Mouse (Mus musculus) monocyte, adult 59 days (primary cell): ENCODE measurements around the gene Gm10226. TPM values are rescaled to one million over a fixed set of nuclear protein-coding genes. Genes with fewer than 3 reads are reported as not detected.

Source experiments
- total RNA-seq, 2 experiments: library from RNA; stranded (reverse); gene quantifications; one replicate each; pipeline ENCODE4 v1.2.4; 2023

Gene Gm10226
- 1 to 10 TPM; 3.2 to 7.8 TPM for total RNA-seq

GRCm38 (mm10) chr17:21691560-21691959, at the start of gene Gm10226:
Gene Gm10226 (plus strand): TSS chr17:21691860.

DNA sequence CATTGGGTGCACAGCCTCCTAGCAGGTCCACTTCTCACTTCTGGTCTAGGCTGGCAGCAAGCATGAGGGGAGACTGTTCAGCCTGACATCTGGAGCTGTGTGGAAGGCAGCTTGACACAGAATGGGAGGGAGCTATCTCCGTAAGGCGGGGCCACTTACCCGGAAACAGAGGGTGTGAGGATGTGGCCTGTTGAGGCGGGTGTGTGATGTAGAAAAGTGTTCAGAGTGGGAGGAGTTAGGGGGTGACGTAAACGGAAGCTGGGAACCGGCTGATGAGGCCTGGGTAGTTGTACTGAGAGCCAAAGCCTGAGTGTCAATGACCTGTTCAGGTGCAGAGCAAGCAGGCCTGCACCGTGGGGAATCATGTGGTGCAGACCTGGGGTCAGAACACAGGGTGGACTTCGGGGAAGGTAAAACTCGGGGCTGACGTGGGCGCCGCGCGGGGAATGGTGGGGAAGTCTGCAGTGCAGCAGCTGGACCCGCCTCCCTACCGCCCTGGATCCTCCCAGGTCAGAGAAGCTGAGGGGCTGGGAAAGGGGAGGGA, 41.2 kb upstream of the Gm10226 start, which contains the start of gene Zfp983:
TSS of gene Zfp983 (plus strand) at position 261 of the 544 bp plus-strand sequence.

GRCm38 (mm10) chr17:21707343-21707996, 15.8 kb downstream of the Gm10226 start, which contains the start of gene Zfp760:
Gene Zfp760 (plus strand): TSS chr17:21707741.

DNA sequence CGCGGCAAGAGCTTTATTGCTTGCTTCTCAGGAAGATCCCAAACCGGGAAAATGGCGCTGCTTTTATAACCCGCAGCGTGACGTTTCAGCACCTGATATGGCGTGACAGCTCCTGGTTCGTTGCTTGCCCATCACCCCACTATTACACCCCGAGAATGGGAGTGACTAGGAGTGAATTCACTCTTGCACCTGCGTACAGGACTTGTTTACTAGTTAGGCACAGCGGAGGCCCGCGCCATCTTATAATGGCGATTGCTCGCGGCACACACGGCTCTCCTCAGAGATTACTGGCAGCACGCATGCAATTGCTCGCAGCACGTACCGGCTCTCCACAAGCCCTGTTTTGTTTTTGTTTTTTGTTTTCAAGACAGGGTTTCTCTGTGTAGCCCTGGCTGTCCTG, 38.8 kb downstream of the Gm10226 start, which contains the start of gene Zfp229:
TSS of gene Zfp229 (plus strand) at position 301 of the 400 bp plus-strand sequence.

Other genes with a start within 250 kb of the Gm10226 start
- gene Zfp51, start 241.5 kb upstream of the Gm10226 start, total RNA-seq = 1 to 10 TPM; 5.4 to 6.7 TPM
- 10 to 100 TPM; 12.2 to 14.5 TPM for gene Zfp53, start 202.9 kb upstream of the Gm10226 start, total RNA-seq
- 10 to 100 TPM; 15.1 to 18.7 TPM for gene Zfp52, start 156.3 kb upstream of the Gm10226 start, total RNA-seq
- gene Zfp948, start 124.9 kb upstream of the Gm10226 start, total RNA-seq = 1 to 10 TPM; 3.1 to 3.9 TPM
- 1 to 10 TPM; 7.3 to 9.6 TPM for gene Zfp983, start 41.2 kb upstream of the Gm10226 start, total RNA-seq
- 1 to 10 TPM; 3.3 to 3.7 TPM for gene Zfp760, start 15.9 kb downstream of the Gm10226 start, total RNA-seq
- gene Zfp229, start 38.9 kb downstream of the Gm10226 start, total RNA-seq = 1 to 10 TPM; 2.1 to 5.3 TPM
- gene Zfp820, start 153.9 kb downstream of the Gm10226 start, total RNA-seq = under 1 TPM in 1 of 2 experiments, not detected in 1; 0.34 TPM
- 10 to 100 TPM in 1 of 2 experiments, 1 to 10 TPM in 1; 7.3 to 11.0 TPM for gene Zfp995, start 218.1 kb downstream of the Gm10226 start, total RNA-seq